Mouse (Mus musculus) MEL (cell line): ENCODE measurements around the gene Gad1.
A peak's percentile ranks its signal among the peaks of the same experiment; 100 is the strongest.

ENCODE experiments used
- CTCF ChIP-seq, 3 experiments: IDR thresholded peaks in 2 of 3; conservative IDR thresholded peaks in 1 of 3; 2 replicates each; pipeline ENCODE4 v1.5.1; 2011 to 2012; ENCODE audit warnings: low read length in 3 of 3, low read depth in 2 of 3, mild to moderate bottlenecking in 2 of 3, improper control_type of control experiment in 1 of 3, inconsistent platforms in 1 of 3, mixed read lengths in 1 of 3, moderate library complexity in 1 of 3; ENCODE audit not compliant: control insufficient read depth in 1 of 3, insufficient read depth in 1 of 3, poor library complexity in 1 of 3, severe bottlenecking in 1 of 3
- EP300 ChIP-seq, 2 experiments: IDR thresholded peaks; 2 replicates each; pipeline ENCODE4 v1.6.1; 2011; ENCODE audit warnings: improper control_type of control experiment in 2 of 2, low read length in 2 of 2, low read depth in 1 of 2, mild to moderate bottlenecking in 1 of 2
- GATA1 ChIP-seq: IDR thresholded peaks from 2 replicates; pipeline ENCODE4 v1.6.1; 2011; ENCODE audit warnings: low read depth, low read length, improper control_type of control experiment
- MAFK ChIP-seq: IDR thresholded peaks from 2 replicates; pipeline ENCODE4 v1.6.1; 2011; ENCODE audit warnings: low read depth, mild to moderate bottlenecking, low read length, improper control_type of control experiment, borderline replicate concordance
- MAX ChIP-seq: IDR thresholded peaks from 2 replicates; pipeline ENCODE4 v1.6.1; 2011; ENCODE audit warnings: low read length, improper control_type of control experiment
- MYC ChIP-seq: IDR thresholded peaks from 2 replicates; pipeline ENCODE4 v1.6.1; 2011; ENCODE audit warnings: low read depth, mild to moderate bottlenecking, low read length, improper control_type of control experiment, moderate library complexity
- POLR2AphosphoS2 ChIP-seq: IDR thresholded peaks from 2 replicates; pipeline ENCODE4 v1.6.1; 2011; ENCODE audit warnings: low read length, improper control_type of control experiment

GRCm38 (mm10) chr2:70620225-70620624 lies 67.4 kb downstream of the Gad1 start:
- no peak for TF ChIP-seq GATA1
- TF ChIP-seq MYC: no peak
- no peak for TF ChIP-seq MAX
- peak; percentile 45 to 73 (median 60) for TF ChIP-seq CTCF (IDR thresholded peaks at IDR 0.05 in 2 of 3, conservative IDR thresholded peaks at IDR 0.05 in 1 of 3; ENCODE audit: control insufficient read depth in 1 of 3, insufficient read depth in 1 of 3, low read depth in 2 of 3, low read length in 3 of 3, poor library complexity in 1 of 3, severe bottlenecking in 1 of 3)
- TF ChIP-seq POLR2AphosphoS2: no peak
- TF ChIP-seq EP300 (IDR thresholded peaks at IDR 0.05; ENCODE audit: low read depth in 1 of 2, low read length in 2 of 2): no peak
- no peak for TF ChIP-seq MAFK
